Mouse (Mus musculus): ENCODE measurements around the gene Ncan. TPM values are rescaled to one million over a fixed set of nuclear protein-coding genes. Genes with fewer than 3 reads are reported as not detected.
A peak's percentile ranks its signal among the peaks of the same experiment; 100 is the strongest.

Ncan gene
- polyA plus RNA-seq, 1 experiment = 0.06 TPM

GRCm38 (mm10) chr8:70092786-70093185 is 27.9 kb downstream of the Ncan start:
- TF ChIP-seq CTCF (conservative IDR thresholded peaks at IDR 0.05; ENCODE audit: insufficient read depth, insufficient read length, low read depth, low read length) = no peak
- no peak for TF ChIP-seq POLR2A (IDR thresholded peaks at IDR 0.05; ENCODE audit: low read depth, low read length)
- H3K4me1 ChIP-seq (ENCODE audit: control insufficient read depth, insufficient read depth, low read length) = no peaks in the 10 kb centered on the region
- 0 out of 2 replicates have a peak, but pooled peaks cover 3% of the 10 kb centered on the region for H3K27me3 ChIP-seq (replicated peaks; ENCODE audit: control insufficient read depth, insufficient read depth, low read length)
- WGBS = 63% methylated on average over 8 of the region's 8 CpGs
- H3K4me3 ChIP-seq (ENCODE audit: insufficient read depth, low read depth, low read length) = no peak overlapping the region
- DNase-seq = no peak
- no peak overlapping the region for H3K27ac ChIP-seq (ENCODE audit: insufficient read depth, low read depth, low read length)
- no peaks in the 10 kb centered on the region for H3K36me3 ChIP-seq (ENCODE audit: control insufficient read depth, insufficient read depth, low read length)

- Histone ChIP-seq H3K4me1 (ENCODE audit: control insufficient read depth, insufficient read depth, low read length) (no peaks in the 10 kb centered on the region), H3K27me3 (replicated peaks; ENCODE audit: control insufficient read depth, insufficient read depth, low read length) (0 out of 2 replicates have a peak, but pooled peaks cover 3% of the 10 kb centered on the region), H3K4me3 (ENCODE audit: insufficient read depth, low read depth, low read length) (no peak overlapping the region), H3K36me3 (ENCODE audit: control insufficient read depth, insufficient read depth, low read length) (no peaks in the 10 kb centered on the region), H3K27ac (ENCODE audit: insufficient read depth, low read depth, low read length) (no peak overlapping the region)
- WGBS = 65% methylated on average over 9 of the region's 9 CpGs
- no peak for DNase-seq
- TF ChIP-seq POLR2A (IDR thresholded peaks at IDR 0.05; ENCODE audit: low read depth, low read length) = no peak
- TF ChIP-seq CTCF (conservative IDR thresholded peaks at IDR 0.05; ENCODE audit: insufficient read depth, insufficient read length, low read depth, low read length) = no peak
These were observed 31.2 kb downstream of the Ncan start for GRCm38 (mm10) chr8:70089296-70089960.

- DNase-seq = peak; percentile 38
- Histone ChIP-seq H3K27me3 (replicated peaks; ENCODE audit: control insufficient read depth, insufficient read depth, low read length) (0 out of 2 replicates have a peak, but pooled peaks cover 3% of the 10 kb centered on the region), H3K4me1 (ENCODE audit: control insufficient read depth, insufficient read depth, low read length) (no peaks in the 10 kb centered on the region), H3K27ac (ENCODE audit: insufficient read depth, low read depth, low read length) (no peak overlapping the region), H3K4me3 (ENCODE audit: insufficient read depth, low read depth, low read length) (no peak overlapping the region), H3K36me3 (ENCODE audit: control insufficient read depth, insufficient read depth, low read length) (no peaks in the 10 kb centered on the region)
- WGBS = 5% methylated on average over 56 of the region's 56 CpGs
- TF ChIP-seq POLR2A (IDR thresholded peaks at IDR 0.05; ENCODE audit: low read depth, low read length) (no peak), CTCF (conservative IDR thresholded peaks at IDR 0.05; ENCODE audit: insufficient read depth, insufficient read length, low read depth, low read length) (peak; percentile 60)
These were observed 32.6 kb downstream of the Ncan start for GRCm38 (mm10) chr8:70087836-70088650.

GRCm38 (mm10) chr8:70087237-70087636 is 33.4 kb downstream of the Ncan start:
- H3K4me3 ChIP-seq (ENCODE audit: insufficient read depth, low read depth, low read length) = no peak overlapping the region
- H3K27me3 ChIP-seq (replicated peaks; ENCODE audit: control insufficient read depth, insufficient read depth, low read length) = 0 out of 2 replicates have a peak, but pooled peaks cover 3% of the 10 kb centered on the region
- H3K36me3 ChIP-seq (ENCODE audit: control insufficient read depth, insufficient read depth, low read length) = no peaks in the 10 kb centered on the region
- 6% methylated on average over 7 of the region's 7 CpGs for WGBS
- no peak overlapping the region for H3K27ac ChIP-seq (ENCODE audit: insufficient read depth, low read depth, low read length)
- H3K4me1 ChIP-seq (ENCODE audit: control insufficient read depth, insufficient read depth, low read length) = no peaks in the 10 kb centered on the region
- TF ChIP-seq CTCF (conservative IDR thresholded peaks at IDR 0.05; ENCODE audit: insufficient read depth, insufficient read length, low read depth, low read length) (no peak), POLR2A (IDR thresholded peaks at IDR 0.05; ENCODE audit: low read depth, low read length) (no peak)
- no peak for DNase-seq

GRCm38 (mm10) chr8:70086151-70086550 is 34.5 kb downstream of the Ncan start:
- 39% methylated on average over 1 of the region's 1 CpGs for WGBS
- H3K27me3 ChIP-seq (replicated peaks; ENCODE audit: control insufficient read depth, insufficient read depth, low read length) = 0 out of 2 replicates have a peak, but pooled peaks cover 3% of the 10 kb centered on the region

GRCm38 (mm10) chr8:70084191-70085065 is 36.2 kb downstream of the Ncan start:
- TF ChIP-seq CTCF (conservative IDR thresholded peaks at IDR 0.05; ENCODE audit: insufficient read depth, insufficient read length, low read depth, low read length) (no peak), POLR2A (IDR thresholded peaks at IDR 0.05; ENCODE audit: low read depth, low read length) (no peak)
- H3K27ac ChIP-seq (ENCODE audit: insufficient read depth, low read depth, low read length) = no peak overlapping the region
- WGBS = 4% methylated on average over 71 of the region's 71 CpGs
- 0 out of 2 replicates have a peak, but pooled peaks cover 3% of the 10 kb centered on the region for H3K27me3 ChIP-seq (replicated peaks; ENCODE audit: control insufficient read depth, insufficient read depth, low read length)
- no peaks in the 10 kb centered on the region for H3K4me1 ChIP-seq (ENCODE audit: control insufficient read depth, insufficient read depth, low read length)
- H3K4me3 ChIP-seq (ENCODE audit: insufficient read depth, low read depth, low read length) = no peak overlapping the region
- no peak for DNase-seq
- H3K36me3 ChIP-seq (ENCODE audit: control insufficient read depth, insufficient read depth, low read length) = no peaks in the 10 kb centered on the region

More at GRCm38 (mm10) chr8:70086151-70086550, 34.5 kb downstream of the Ncan start:
- H3K4me3 ChIP-seq (ENCODE audit: insufficient read depth, low read depth, low read length) = no peak overlapping the region
- H3K27ac ChIP-seq (ENCODE audit: insufficient read depth, low read depth, low read length) = no peak overlapping the region
- no peak for DNase-seq
- H3K4me1 ChIP-seq (ENCODE audit: control insufficient read depth, insufficient read depth, low read length) = no peaks in the 10 kb centered on the region
- TF ChIP-seq CTCF (conservative IDR thresholded peaks at IDR 0.05; ENCODE audit: insufficient read depth, insufficient read length, low read depth, low read length) = no peak
- TF ChIP-seq POLR2A (IDR thresholded peaks at IDR 0.05; ENCODE audit: low read depth, low read length) = no peak
- H3K36me3 ChIP-seq (ENCODE audit: control insufficient read depth, insufficient read depth, low read length) = no peaks in the 10 kb centered on the region

Measured in kidney, adult 2 months (tissue).